Mouse (Mus musculus) thymus, adult 2 months (tissue): ENCODE measurements around the gene Olfr1395.

Experiments
- CTCF ChIP-seq: fragments of 200-500 bp; IDR thresholded peaks from 2 replicates; pipeline ENCODE4 v1.5.1; 2012; ENCODE audit warnings: mild to moderate bottlenecking, control low read depth, low read length, moderate library complexity, borderline replicate concordance; ENCODE audit not compliant: control insufficient read depth, poor library complexity, insufficient read depth; ENCODE audit errors: extremely low read depth
- POLR2A ChIP-seq: fragments of 200-500 bp; IDR thresholded peaks from 2 replicates; pipeline ENCODE4 v1.6.1; 2012; ENCODE audit warnings: mild to moderate bottlenecking, low read length, control low read depth, moderate library complexity; ENCODE audit not compliant: control insufficient read depth, poor library complexity, insufficient read depth; ENCODE audit errors: extremely low read depth

GRCm38 (mm10) chr11:49170576-49170975, 28.5 kb downstream of the Olfr1395 start:
- TF ChIP-seq POLR2A: no peak
- no peak for TF ChIP-seq CTCF
